Mouse (Mus musculus): ENCODE results near the gene Zc3h18. TPM values are rescaled to one million over a fixed set of nuclear protein-coding genes. Genes with fewer than 3 reads are reported as not detected.

Zc3h18 gene
- total RNA-seq, 2 experiments from 2014 or later, result 23.7 to 27.8 TPM

DNA sequence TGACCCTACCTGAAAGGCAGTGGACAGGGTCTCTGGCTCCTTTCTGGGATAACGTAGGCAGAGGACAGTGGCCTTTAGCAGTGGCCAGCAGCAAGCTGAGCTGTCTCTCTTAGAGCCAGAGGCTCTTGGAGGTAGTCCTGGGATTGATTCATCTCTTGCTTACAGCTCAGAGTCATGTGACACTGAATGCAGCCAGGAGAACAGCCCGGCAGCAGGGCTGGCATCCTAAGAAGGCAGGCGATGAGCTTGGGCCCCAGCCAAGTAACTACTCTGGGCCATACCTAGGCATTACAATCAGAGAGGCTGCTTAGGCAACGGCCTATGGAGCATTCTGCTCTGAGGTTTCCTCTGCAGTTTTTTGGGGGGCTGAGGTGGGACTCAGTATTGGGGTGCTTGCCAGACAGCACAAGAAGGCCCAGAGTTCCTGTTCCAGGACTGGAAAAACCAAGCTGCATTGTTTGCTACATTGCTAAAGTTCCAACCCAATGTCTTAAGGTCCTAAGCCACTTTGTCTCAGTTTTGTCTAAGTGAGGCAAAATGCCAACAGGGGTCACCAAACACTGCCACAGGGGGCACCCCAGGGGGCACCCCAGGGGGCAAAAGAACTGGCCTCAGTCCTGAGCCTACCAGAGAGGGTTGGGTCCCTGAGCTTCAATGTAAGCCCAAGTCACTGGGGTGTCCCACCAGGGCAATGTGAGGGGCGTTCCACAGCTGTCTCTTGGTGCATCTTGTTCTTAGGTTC is 28.4 kb upstream of the Zc3h18 start:
- no peak for DNase-seq

DNA sequence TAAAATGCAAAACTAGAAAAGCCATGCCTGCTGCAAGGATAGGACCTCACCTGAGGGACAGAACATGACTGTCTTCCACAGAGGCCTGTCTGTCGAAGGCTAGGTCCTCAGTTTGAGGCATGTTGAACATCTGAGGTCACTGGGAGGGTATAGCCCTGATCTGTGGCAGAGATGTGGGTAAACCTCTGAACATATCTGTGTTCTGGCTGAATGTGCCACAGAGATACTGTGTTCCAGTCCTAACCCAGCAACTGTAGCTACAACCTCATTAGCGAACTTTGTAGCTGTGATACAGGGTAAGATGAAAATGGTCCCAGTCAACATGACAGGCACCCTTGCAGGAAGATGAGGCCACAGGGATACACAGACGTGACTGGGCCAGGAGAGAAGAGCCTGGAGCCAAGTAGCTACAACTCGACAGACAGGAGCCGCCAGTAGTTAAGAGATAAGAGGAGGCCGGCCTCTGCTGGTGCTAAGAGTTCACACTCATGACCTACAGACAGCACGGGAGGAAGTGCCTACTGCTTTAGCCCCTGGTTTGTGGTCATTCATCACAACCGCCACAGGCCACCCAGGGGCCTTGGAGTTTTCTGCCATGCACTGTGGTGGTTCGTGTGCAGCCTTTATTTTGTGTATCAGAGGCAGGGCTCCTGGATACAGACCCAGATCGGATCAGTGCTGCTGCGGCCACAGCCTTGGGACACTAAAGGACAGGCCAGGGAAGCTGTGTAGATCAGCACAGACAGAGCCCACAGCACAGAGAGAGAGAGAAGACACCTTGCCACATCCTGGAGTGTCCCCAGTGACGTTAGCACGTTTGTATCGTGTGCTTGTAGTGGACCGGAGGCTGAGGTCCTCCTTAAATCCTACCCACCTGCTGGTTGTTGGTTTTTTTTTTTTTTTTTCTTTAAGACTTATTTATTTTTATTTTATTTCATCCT is 26.8 kb upstream of the Zc3h18 start:
- DNase-seq, result no peak

DNA sequence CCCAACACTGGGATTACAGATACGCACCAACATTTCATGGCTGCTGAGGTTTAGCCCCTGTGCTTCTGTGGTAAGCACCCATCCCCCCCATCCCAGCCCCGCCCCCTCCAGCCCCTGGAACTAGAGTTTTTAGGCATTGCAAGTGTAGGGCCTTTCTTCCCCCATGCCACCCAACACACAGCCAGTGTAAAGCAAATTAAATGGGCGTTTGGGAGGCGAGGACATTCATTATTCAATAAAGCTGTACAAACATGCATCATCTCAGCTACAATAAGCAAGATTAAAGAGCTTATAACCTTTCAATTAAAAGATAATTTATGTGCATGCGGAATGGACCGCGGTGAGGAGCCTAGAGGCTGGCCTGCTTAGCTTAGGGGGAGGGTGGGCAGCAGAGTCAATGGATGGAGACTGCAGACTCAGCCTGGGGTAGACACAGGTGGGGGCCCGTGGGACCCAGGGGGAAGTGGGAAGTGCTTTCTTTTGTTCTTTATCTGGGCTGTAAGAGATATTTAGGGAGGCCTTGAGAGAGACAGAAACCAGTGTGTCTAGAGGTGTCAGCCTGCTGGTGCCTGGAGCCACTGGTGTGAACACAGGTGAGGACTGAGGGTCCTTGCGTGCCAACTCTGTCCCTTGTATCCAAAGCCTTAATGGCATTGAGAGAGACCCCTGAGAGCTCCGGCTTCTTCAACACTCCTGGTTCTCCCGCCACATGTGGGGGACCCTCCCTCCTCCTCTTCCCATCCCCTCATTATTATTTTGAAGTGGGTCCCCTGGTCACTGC is 25.9 kb upstream of the Zc3h18 start:
- no peak for DNase-seq

DNA sequence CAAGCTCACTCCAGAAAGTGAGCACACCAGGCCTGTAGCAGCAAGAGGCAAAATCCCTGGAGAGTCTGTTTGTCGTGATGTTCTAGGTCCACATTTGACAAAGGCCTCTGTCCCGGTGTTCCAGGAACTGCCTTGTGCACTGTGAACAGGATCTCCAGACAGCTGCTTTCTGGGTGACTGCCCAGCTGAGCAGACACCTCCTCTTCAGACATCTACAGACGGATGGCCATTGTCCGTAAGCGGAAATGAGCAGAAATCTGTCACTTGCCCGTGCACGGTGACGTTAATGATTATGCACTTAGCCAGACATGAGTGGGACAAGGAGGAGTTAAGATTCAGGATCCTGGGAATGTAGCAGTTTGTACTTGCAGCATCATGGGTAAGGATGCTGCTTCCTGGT is 22.3 kb upstream of the Zc3h18 start:
- DNase-seq, result no peak

DNA sequence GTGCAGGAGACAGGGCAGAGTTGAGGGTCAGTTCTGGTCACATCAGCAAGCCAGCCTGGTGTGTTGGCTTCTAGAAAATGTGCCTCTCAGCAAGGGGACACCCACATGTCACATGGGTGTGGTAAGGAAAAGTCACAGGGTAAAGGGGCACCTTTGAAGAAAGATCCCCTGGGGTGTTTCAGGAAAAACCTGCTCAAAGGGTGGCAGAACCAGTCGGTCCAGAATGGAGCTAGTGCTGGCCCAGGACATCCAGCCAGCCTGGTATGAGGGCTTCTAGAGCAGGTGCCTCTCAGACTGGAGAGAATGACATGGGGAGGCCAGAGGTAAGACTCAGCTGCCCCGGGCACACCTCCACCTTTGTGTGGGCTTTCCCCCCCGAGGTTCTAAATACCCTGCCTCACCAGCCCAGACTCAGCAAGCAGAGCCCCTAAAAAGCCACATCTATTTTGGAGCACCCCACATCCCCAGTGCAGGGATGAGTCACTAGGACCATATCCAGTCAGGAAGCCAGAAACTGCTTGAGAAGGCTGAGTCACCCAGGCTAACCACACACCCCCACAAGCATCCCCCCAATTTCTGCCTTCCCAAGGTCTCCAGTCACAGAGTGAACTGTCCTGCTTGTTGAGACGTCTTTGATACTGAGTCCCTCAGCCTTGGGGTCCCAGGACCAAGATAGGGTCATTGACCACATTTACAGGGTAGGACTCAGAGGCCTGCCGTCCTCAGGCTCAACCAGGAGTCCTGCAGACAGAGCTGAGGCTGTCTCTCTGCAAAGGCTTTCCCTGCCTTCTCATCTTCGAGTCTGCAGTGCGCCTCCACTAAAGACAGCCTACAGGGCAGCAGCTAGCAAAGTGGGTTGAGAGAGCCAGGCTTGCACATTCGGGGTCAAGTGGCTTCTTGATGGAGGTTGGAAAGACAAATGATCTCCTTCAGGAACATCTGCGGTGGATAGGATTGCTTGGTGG is 20.5 kb upstream of the Zc3h18 start:
- no peak for DNase-seq

DNA sequence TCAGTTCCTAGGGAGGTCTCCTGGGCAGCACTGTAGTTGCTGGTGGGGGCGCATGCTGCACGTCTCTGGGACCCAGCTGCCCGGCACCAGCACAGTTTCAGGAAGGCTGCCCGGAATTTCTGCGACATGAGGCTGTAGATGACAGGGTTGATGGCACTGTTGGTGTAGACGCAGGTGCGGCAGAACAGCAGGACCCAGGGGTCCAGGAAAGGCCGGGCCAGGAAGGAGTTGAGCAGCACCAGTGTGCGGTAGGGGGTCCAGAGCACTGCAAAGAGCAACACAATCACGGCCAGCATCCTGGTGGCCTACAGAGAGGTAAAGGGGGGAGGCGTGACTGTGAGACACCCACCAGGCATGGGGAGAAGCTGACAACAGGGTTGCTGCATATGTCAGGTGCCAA is 19.2 kb upstream of the Zc3h18 start:
- no peak for DNase-seq

DNA sequence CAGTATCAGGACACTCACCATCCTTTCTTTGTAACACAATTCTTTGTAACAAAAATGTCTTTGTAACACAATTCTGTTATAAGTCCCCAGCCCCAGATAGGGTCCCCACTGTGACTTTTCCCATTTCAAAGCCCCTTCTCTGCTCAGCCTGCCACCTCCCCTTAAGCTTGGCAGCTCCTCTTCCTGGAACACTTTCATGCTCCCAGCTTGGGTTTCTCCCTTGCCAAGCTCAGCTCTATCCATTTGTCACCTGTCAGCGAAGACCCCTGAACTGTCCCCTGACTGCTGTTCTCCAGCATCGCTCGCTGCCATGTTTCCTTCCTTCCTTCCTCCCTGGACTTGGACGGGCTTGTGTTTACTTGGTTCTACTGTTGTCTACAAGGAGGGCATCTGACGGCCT is 18.8 kb upstream of the Zc3h18 start:
- DNase-seq, result no peak

DNA sequence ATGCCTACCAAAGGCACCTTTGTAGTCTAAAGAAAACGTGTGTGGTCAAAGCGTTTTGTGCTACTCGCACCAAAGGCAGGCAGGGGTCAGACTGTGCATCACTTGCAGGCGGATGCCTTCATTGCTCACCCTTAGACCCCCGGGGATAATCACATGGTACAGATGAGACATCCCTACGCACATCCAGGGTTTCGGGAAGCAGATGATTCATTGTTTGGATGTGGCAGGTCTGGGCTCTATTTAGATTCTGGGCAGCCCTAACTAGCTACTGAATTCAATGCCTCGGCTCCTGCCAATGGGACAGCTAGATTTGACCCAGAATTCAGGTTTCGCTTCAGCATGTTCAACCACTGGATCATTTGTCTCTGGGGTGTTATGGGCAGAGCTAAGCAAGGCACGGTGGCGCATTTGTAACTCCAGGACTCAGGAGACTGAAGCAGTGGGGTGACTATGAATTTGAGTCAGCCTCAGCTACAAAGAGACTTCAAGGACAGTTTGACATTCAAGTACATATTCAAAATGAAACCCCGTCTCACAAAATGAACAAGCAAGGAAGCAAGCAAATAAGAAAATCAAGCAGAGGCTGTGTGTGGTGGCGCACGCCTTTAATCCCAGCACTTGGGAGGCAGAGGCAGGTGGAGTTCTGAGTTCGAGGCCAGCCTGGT is 17.2 kb upstream of the Zc3h18 start:
- no peak for DNase-seq

DNA sequence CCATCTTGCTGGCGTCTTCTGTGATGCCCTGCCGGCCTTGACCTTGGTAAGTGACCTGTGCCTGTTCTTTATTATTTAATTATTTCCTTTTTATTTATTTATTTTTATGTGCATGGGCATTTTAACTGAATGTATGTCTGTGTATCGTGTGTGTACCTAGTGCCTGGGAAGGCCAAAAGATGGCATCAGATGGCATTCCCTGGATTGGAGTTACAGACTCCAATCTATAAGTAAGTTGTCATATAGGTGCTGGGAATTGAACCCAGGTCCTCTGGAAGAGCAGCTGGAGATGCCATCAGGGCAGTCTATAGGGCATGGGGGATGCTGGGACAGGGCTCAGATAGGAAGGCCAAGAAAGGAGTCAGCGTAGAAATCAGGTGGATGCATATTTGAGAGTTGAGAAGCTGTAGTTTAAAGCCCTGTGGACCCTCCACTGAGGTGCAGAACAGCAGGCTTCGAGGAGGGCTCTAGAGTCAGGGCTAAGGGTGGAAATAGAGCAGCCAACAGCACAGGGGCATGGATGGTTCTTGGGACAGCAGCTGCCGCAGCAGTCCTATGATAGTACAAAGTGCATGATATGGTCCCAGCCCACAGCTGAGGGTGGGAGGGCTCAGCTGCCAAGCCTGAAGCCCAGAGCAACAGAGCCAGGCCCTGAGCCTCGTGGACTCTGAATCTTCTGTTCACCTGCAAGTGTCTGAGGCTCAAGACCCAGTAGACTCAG is 15.6 kb upstream of the Zc3h18 start, which contains the start of gene Trhr2:
Trhr2 (minus strand) TSS at position 51 of the 721 bp plus-strand sequence.
- no peak for DNase-seq

DNA sequence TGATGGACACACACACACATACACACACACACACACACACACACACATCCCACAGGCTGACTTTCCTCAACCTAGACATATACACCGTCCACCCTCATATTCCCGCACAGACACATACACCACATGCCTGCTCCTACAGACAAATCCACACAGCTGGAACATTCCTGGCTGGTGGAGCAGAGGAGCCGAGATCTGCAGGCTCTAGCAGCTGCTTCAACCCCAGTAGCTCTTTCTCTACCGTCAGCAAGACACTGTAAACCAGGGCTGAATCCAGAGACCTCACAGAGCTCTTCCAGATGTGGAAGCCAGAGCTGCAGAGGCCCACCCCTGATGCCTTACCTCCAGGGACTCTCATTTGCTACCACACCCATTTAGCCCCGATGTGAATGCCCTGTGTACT is 14.1 kb upstream of the Zc3h18 start:
- DNase-seq, result no peak

DNA sequence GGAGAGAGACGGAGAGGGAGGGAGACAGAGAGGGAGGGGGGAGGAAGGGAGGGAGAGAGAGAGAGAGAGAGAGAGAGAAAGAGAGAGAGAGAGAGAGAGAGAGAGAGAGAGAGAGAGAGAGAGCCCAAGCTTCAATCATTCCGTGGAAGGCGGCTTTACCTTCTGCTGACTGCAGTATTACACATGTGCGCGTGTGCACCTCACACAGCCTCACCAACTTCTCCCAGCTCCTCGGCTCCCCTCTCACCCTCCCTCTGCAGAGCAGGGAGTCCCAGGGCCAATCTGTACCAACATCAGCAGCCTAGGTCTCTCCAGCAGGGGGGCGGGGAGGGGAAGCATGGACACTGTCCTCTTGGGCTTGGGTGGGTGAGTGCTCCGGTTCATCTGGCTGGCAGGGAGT is 13.4 kb upstream of the Zc3h18 start:
- no peak for DNase-seq

DNA sequence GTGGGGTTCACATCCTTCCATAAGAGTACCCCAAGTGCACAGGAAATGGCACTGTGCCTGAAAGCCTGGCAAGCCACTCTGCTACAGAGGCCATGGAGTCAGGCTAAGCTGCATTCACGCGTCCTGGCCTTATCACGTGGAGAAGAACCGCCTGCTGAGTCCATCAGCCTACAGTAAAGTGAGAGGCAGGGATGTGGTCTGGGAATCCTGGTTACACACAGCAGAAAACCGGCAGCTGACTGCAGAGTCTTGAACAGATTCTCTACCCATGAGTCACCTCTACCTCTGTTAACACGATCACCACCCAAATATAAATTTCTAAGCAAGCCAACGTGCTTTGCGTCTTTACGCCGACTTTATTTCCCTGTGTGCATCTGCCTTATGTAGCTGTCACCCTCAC is 7.9 kb upstream of the Zc3h18 start:
- no peak for DNase-seq

DNA sequence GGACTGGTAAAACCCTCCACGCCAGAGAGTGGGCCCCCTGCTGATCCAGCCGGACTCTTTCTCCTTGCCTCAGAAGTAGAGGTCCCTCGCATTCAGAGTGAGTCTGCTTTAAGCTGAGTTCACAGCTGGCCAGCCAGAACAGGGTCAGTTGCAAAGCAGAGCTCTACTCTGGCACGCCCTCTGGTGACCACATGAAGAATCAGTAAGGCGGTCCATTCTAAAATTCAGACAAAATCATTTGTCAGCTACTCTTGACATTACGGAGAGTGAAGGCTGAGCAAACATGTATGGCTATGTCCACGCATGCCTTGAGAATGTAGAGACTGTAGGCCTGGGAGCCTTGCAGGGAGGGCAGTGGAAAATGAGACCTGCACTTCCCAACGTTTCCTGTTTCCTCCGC is 6.7 kb upstream of the Zc3h18 start:
- DNase-seq, result peak; percentile 79

DNA sequence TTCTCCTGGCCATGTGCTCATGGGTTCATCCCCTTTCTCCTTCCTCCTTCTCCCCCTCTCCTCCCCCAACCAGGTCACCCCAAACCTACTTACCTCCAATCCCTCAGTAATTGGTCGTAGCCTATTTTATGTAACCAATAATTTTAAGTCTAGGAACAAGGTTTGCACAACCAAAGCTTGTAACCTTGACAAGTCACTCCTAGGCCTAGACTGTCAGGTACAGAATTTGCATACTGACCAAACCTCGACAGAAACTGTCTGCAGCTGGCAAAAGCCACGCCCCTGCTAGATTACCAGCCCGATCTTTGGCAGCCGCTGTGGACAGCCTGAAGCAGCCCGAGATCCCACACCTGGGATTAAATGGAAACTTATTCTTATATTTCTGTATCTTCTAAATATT is 4.7 kb upstream of the Zc3h18 start:
- DNase-seq, result no peak

DNA sequence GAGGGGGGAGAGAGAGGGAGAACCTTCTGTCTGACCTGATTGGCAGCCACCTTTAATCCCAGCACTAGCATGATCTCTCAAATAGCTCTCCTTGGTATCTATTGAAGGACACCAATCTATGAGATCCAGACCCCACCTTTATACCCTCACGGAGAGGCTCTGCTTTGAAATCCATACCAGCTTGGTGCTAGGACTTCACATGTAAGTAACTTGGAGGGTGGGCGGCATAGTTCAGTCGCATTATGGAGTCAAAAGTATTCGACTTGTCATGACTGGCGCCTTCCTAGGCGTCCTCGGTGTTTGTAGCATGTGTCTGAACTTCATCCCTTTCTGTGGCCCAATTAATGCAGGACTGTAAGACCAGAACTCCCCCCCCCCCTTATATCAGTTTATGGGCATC is 1.1 kb upstream of the Zc3h18 start:
- no peak for DNase-seq

DNA sequence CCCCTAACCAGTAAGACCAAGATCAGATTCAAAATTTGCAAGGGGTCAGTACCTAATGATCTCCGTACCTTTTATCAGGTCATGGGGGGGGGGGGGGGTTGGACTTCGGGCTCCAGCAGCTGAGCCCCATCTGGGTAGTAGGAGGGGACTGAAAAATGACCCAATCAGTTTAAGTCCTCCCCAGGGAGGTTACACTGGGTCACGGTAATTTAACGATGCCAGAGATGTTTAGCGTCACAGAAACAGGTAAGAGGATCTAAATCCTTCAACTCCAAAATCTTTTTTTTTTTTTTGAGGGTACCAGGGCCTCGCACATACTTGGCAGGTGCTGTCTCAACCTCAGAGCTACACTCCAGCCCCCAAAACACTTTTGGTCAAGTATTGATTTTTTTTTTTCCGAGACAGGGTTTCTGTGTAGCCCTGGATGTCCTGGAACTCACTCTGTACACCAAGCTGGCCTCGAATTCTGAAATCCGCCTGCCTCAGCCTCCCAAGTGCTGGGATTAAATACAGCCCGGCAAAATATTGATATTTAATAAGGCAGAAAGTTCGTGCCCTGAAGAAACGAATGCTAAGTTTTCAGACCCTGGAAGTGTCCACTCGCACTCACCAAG is 551 bp upstream of the Zc3h18 start:
- DNase-seq, result no peak

DNA sequence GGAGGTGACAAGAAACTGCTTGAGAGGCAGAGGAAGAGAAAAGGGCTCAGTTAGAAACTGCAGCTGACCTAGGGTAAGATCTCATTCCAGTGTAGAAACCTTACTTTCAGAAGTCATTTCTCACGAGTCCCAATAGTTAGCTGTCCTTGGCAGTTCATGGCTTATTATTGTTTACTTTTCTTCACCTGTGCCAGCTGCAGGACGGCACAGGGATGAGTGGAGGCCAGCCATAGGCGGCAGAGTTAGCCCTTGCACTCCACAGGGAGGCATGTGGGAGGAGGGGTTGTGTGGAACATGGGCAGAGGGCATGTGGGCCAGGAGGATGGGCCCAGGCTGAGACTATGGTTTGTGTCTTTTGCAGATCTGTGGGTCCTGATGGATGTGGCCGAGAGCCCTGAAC is 6.6 kb downstream of the Zc3h18 start:
- no peak for DNase-seq

DNA sequence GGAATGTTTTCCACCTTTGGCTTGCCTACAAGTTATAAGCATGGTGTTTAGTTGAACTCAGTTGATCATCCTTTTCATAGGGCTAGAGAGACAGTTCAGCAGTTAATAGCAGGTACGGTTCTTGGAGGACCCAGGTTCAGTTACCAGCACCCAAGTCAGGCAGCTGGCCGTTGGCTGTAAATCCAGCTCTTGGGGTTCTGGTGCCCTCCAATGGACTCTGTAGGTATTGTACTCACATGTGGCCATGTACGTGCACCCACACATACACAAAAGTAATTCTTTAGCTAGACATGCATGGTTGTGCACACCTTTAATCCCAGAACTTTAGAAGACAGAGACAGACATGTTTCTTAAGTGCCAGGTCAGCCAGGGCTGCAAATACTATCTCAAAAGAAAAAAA is 12.9 kb downstream of the Zc3h18 start:
- DNase-seq, result no peak

DNA sequence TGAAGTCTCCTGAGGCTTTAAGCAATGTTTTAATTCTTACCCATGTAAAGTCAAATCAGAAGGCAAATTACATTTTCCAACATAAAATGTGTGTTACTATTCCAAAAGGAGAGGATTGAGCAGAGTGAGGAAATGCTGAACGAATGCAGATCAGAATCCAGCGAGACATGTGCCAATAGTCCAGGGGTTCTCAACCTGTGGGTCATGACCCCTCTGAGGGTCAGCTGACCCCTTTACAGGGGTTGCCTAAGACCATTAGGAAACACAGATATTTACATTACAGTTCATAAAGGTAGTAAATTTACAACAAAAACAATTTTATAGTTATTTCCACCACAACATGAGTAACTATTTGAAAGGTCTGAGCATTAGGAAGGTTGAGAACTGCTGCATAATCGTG is 14.3 kb downstream of the Zc3h18 start:
- no peak for DNase-seq

DNA sequence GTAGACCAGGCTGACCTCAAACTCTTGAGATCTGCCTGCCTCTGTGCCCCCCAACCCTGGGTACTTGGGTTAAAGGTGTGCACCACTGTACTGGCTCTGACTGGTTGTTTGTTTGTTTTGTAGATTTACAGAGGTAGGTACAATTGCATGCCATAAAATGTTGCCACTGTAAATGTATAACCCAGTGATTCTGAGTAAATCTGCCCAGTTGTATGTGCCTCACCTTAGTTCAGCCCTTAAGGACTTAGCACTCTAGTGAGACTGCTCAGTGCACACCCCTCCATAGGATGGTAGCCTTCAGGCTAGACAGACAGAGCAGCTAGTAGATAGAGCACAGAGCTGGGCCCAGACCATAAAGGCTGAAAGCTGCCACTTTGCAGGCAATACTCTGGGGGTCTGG is 17.3 kb downstream of the Zc3h18 start:
- DNase-seq, result no peak
